Mouse (Mus musculus): ENCODE results near the gene Tmem141. TPM values are rescaled to one million over a fixed set of nuclear protein-coding genes. Genes with fewer than 3 reads are reported as not detected.

Gene Tmem141
- polyA plus RNA-seq, 1 experiment: 18.3 TPM

DNA sequence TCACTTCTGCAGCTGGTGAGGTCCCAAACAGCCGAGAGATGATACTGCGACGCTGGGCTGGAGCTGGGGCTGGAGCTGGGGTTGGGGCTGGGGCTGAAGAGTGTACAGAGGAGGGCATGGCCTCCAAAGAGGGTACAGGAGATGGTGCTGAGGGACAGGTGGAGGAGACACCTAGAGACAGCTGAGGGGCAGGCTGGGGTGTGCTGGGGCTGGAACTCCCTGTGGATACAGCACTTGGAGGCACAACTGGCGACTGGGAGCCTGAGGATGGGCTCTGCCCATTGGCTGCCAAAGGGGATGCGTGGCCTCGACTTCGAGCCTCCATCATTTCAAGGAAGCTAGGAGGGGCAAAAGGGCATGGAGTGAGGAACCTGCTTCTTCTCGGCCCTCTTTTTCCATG is 34.5 kb downstream of the Tmem141 start:
- H3K4me1 ChIP-seq (ENCODE audit: control insufficient read depth, insufficient read depth, low read length): no peaks in the 10 kb centered on the region
- no peak overlapping the region for H3K27ac ChIP-seq (ENCODE audit: insufficient read depth, low read length)
- TF ChIP-seq CTCF (IDR thresholded peaks at IDR 0.05; ENCODE audit: borderline replicate concordance, insufficient read depth, low read length): no peak
- no peak for TF ChIP-seq POLR2A (IDR thresholded peaks at IDR 0.05; ENCODE audit: low read depth, low read length)
- H3K4me3 ChIP-seq (ENCODE audit: insufficient read depth, low read length): no peak overlapping the region

DNA sequence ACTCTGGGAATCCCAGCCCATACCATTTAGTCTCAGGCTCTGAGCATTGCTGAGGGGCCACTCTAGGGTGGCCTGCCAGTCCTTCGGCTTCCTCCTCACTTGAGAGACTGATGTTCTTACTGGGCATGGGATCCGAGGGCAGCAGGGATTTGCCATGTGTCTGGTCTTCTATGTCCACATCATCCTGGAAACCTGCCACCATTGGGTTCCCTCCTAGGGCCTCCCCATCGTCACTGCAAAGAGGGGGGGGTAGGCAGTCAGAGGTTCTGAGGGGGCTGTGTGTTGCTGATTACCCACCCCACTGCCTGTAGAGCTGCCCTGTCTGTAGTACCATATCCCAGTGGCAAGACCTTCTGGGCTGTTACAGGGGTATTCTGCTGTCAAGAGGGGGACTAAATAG is 36.2 kb downstream of the Tmem141 start:
- no peak for TF ChIP-seq POLR2A (IDR thresholded peaks at IDR 0.05; ENCODE audit: low read depth, low read length)
- TF ChIP-seq CTCF (IDR thresholded peaks at IDR 0.05; ENCODE audit: borderline replicate concordance, insufficient read depth, low read length): no peak
- Histone ChIP-seq H3K4me3 (ENCODE audit: insufficient read depth, low read length) (no peak overlapping the region), H3K4me1 (ENCODE audit: control insufficient read depth, insufficient read depth, low read length) (no peaks in the 10 kb centered on the region)

DNA sequence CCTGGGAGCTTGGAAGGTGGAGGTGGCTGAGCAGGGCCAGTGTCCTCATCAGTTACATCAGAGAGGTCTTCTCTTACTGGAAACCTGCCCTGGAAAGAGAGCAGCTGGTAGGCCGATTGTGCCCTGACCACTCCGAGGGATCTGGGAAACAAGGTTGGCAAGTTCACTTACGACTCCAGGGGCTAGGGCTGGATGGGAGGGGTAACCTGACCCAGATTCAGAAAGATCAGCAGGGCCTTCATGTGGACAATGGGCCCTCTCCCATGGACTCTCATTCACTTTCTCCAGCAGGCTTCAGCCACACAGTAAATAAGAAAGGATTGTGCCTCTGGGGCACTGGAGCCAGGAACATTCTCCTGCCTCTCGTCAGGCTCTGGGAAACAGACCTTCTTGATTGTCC is 36.9 kb downstream of the Tmem141 start:
- no peak overlapping the region for H3K27ac ChIP-seq (ENCODE audit: insufficient read depth, low read length)
- no peak overlapping the region for H3K4me3 ChIP-seq (ENCODE audit: insufficient read depth, low read length)
- H3K4me1 ChIP-seq (ENCODE audit: control insufficient read depth, insufficient read depth, low read length): no peaks in the 10 kb centered on the region
- TF ChIP-seq CTCF (IDR thresholded peaks at IDR 0.05; ENCODE audit: borderline replicate concordance, insufficient read depth, low read length) (no peak), POLR2A (IDR thresholded peaks at IDR 0.05; ENCODE audit: low read depth, low read length) (no peak)

More for the DNA sequence above, 36.2 kb downstream of the Tmem141 start:
- H3K27ac ChIP-seq (ENCODE audit: insufficient read depth, low read length): no peak overlapping the region

DNA sequence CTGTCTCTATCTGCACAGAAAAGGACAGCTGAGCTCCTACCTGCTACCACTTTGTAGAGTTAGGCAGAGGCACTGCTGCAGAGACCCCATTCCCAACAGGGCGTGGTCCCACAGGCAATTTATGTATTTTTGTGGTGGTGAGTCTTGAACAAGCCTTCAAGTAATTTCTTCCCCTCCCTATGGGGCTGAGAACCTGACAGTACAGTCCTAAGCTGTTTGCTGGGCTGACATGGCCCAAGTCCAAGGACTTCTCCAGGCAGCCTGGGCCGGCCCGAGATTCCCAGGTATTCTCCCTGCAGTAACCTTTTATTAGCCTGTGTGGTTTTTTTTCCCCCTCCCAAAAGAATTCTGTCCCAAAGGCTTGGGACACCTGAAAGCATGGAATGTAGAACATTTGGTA is 37.7 kb downstream of the Tmem141 start:
- Histone ChIP-seq H3K4me1 (ENCODE audit: control insufficient read depth, insufficient read depth, low read length) (no peaks in the 10 kb centered on the region), H3K4me3 (ENCODE audit: insufficient read depth, low read length) (no peak overlapping the region), H3K27ac (ENCODE audit: insufficient read depth, low read length) (no peak overlapping the region)
- TF ChIP-seq POLR2A (IDR thresholded peaks at IDR 0.05; ENCODE audit: low read depth, low read length): no peak
- no peak for TF ChIP-seq CTCF (IDR thresholded peaks at IDR 0.05; ENCODE audit: borderline replicate concordance, insufficient read depth, low read length)

DNA sequence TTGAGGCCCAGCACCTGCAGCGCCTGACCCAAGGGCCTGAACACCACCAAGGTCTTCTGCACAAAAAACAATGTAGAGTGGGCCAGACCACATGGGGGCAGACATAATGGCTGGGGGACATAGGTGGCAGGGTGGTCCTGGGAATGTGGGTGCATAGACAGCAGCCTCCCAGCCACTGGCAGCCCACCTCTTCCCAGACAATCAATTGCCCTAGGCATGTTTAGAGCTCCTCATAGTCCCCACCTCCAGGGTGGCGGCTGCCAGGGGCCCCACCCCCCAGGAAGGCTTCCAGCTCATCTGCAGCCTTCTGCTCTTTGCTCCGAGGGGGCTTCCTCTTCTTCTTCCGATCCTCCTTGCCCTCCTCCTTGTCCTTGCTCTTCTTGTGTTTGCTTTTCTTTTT is 38.2 kb downstream of the Tmem141 start:
- Histone ChIP-seq H3K27ac (ENCODE audit: insufficient read depth, low read length) (no peak overlapping the region), H3K4me1 (ENCODE audit: control insufficient read depth, insufficient read depth, low read length) (no peaks in the 10 kb centered on the region), H3K4me3 (ENCODE audit: insufficient read depth, low read length) (no peak overlapping the region)
- TF ChIP-seq CTCF (IDR thresholded peaks at IDR 0.05; ENCODE audit: borderline replicate concordance, insufficient read depth, low read length) (no peak), POLR2A (IDR thresholded peaks at IDR 0.05; ENCODE audit: low read depth, low read length) (no peak)

DNA sequence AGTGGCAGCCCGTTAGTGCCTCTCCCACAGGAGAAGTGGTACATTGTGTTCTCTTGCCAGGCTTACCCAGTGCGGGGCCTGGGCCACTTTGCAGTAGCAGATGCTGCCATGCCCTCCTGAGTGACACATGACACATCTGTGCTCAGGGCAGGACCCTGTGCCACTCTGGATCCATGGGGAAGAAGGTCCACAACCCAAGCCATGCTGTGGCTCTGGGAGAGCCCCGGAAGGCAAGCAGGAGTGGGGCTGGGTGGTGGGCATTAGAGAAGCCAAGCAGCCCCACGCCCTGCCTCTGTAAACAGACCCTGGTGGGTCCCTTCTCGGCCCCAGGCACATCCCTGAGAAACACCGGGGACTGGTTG is 38.7 kb downstream of the Tmem141 start:
- Histone ChIP-seq H3K27ac (ENCODE audit: insufficient read depth, low read length) (no peak overlapping the region), H3K4me3 (ENCODE audit: insufficient read depth, low read length) (no peak overlapping the region), H3K4me1 (ENCODE audit: control insufficient read depth, insufficient read depth, low read length) (no peaks in the 10 kb centered on the region)
- TF ChIP-seq POLR2A (IDR thresholded peaks at IDR 0.05; ENCODE audit: low read depth, low read length) (no peak), CTCF (IDR thresholded peaks at IDR 0.05; ENCODE audit: borderline replicate concordance, insufficient read depth, low read length) (no peak)

DNA sequence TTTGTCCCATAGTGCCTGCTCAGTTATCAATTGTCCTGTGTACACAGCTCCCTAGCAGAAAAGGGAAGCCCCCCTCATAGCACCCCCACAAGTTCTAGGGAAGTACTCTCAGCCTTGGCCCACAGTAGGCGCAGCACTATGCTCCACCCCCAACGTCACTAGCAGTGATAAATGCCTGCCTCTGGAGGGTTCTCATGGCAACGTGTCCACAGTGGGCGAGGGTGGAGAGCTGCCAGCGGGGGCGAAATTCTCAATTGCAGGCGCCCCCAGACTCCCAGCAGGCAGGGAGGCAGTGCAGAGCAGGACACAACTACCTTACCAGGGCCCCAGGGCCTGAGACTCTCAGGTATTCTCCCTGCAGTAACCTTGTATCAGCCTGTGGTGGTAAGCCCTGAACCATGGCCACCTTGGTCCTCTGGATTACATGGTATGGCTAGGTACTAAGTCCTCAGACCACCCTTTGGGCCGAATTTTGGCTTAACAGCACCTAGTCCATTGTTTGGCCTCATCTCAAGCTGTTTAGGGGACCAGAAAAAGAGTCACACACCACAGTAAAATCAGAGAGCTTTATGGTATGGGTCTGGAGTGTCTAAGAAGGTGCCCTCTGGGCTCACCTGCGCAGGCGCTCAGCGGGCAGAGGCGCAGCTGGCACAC is 39.2 kb downstream of the Tmem141 start:
- H3K27ac ChIP-seq (ENCODE audit: insufficient read depth, low read length): no peak overlapping the region
- H3K4me1 ChIP-seq (ENCODE audit: control insufficient read depth, insufficient read depth, low read length): no peaks in the 10 kb centered on the region
- H3K4me3 ChIP-seq (ENCODE audit: insufficient read depth, low read length): no peak overlapping the region
- TF ChIP-seq POLR2A (IDR thresholded peaks at IDR 0.05; ENCODE audit: low read depth, low read length) (no peak), CTCF (IDR thresholded peaks at IDR 0.05; ENCODE audit: borderline replicate concordance, insufficient read depth, low read length) (no peak)

DNA sequence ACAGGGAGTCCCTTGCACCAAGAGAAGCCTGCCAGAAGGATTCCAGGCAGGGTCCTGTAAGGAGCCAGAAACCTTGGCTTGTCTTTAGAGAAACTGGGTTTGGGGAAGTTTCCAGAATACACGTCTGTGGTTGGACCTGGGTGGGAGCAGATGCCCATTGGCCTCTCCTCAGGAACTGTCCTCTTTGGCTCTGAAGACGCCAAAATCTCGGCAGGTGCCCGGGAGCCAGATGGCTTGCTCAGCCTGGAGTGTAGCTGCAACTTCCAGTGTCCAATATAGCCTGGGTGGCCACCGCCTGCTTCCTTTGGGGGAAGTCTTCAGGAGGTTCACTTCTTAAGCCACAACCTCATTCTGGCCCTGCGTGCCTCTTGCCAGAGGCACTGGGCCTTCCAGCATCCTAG is 39.9 kb downstream of the Tmem141 start:
- H3K27ac ChIP-seq (ENCODE audit: insufficient read depth, low read length): no peak overlapping the region
- H3K4me3 ChIP-seq (ENCODE audit: insufficient read depth, low read length): no peak overlapping the region
- H3K4me1 ChIP-seq (ENCODE audit: control insufficient read depth, insufficient read depth, low read length): no peaks in the 10 kb centered on the region
- TF ChIP-seq CTCF (IDR thresholded peaks at IDR 0.05; ENCODE audit: borderline replicate concordance, insufficient read depth, low read length) (no peak), POLR2A (IDR thresholded peaks at IDR 0.05; ENCODE audit: low read depth, low read length) (no peak)

DNA sequence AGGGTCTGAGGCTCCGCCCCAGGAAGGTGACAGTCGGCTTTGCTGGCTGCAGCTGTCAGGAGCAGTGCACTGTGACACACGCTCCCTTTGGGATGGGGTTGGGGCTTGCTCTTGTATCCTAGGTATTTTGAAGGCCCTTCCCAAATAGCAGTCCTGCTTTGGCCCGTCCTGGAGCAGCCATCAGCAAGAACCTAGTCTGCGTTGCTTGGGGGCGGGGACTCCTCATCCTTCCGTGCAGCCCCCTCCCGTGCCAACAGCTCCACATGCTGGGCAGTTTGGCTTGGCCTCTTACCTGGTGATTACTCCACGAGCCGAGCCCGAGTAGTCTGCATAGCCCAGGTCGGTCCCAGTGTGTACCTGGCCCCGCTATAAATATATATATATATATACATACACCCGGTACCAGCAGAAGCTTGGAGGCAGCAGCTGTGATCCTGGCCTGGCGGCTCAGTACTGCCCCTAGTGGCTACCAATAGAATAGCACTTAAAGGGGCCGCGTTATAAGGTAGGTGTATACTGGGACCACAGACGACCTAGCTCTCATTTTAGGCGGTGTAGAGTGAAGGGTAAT is 40.4 kb downstream of the Tmem141 start, which contains the start of gene Ajm1:
Gene Ajm1 (minus strand): TSS at position 464 of the 571 bp plus-strand sequence.
- H3K4me3 ChIP-seq (ENCODE audit: insufficient read depth, low read length): no peak within 1 kb of the TSS
- TF ChIP-seq CTCF (IDR thresholded peaks at IDR 0.05; ENCODE audit: borderline replicate concordance, insufficient read depth, low read length): peak; percentile 54; the same call in 1 of the 2 replicates
- no peak for TF ChIP-seq POLR2A (IDR thresholded peaks at IDR 0.05; ENCODE audit: low read depth, low read length)
- no peak within 1 kb of the TSS for H3K27ac ChIP-seq (ENCODE audit: insufficient read depth, low read length)
- H3K4me1 ChIP-seq (ENCODE audit: control insufficient read depth, insufficient read depth, low read length): no peaks in the 10 kb centered on the region

DNA sequence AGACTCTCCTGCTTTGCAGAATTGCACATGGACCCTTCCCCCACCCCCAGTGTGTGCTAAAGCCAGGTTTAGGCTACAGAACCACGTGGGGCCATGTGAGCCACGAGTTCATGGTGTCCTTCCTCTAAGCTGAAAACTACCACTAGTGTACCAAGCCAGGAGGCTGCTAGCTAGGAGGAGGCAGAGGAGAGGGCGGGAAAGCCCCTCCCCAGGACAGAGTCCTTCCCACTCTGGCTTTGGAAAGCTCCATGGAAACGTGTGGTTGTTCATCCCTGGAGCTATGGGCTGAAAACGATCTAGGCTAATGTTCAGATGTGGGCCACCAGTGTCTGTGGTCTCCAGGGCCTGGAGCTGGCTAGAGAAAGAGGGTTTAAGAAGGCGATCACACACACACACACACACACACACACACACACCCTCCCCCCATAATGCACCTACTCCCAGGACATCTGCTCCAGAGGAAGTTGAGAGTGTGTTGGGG is 41.1 kb downstream of the Tmem141 start:
- Histone ChIP-seq H3K4me3 (ENCODE audit: insufficient read depth, low read length) (no peak overlapping the region), H3K27ac (ENCODE audit: insufficient read depth, low read length) (no peak overlapping the region), H3K4me1 (ENCODE audit: control insufficient read depth, insufficient read depth, low read length) (peaks cover 3% of the 10 kb centered on the region; the same call in 1 of the 2 replicates)
- no peak for TF ChIP-seq POLR2A (IDR thresholded peaks at IDR 0.05; ENCODE audit: low read depth, low read length)
- TF ChIP-seq CTCF (IDR thresholded peaks at IDR 0.05; ENCODE audit: borderline replicate concordance, insufficient read depth, low read length): no peak

Data from embryonic fibroblast, embryonic 13.5 days (primary cell).